Mouse (Mus musculus): ENCODE measurements around the gene 6430571L13Rik.
"Not testable (repeated sequence)": the region's sequence is repeated elsewhere in the genome, so short reads cannot be mapped to it uniquely, and the experiment has no call there.

The 6430571L13Rik gene

DNA sequence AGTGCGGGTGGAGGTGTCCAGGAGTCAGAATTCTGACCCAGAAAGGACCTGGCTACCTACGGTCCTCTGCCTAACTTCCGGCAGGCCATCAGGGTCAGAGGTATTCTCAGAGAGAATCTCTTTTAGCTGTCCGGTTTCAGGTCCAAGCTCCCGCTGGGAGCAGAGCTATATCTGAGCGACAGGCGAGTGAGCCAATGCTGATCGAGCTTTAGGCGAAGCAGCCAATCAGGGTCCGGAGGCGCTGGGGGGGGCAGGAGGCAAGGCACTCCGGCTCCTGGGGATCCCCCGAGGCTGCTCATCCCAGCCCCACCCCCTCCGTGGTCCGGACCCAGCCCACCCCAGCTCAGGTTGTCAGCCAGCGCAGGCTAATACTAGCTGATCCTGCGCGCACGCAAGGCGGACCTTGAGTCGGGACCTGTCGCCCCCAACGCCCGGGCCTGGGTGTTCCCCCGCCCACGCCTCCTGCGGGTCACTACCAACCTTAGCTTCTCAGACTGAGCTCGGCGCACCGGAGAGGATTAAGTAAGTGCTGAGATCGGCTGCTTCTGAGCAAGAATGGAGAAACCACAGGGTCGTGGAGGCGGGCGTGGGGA is at the start of gene 6430571L13Rik:
Gene 6430571L13Rik (plus strand): TSS at position 336 of the 593 bp plus-strand sequence.
- DNase-seq (ENCODE audit: low spot score in 2 of 2), result peak; percentile 87 to 92

DNA sequence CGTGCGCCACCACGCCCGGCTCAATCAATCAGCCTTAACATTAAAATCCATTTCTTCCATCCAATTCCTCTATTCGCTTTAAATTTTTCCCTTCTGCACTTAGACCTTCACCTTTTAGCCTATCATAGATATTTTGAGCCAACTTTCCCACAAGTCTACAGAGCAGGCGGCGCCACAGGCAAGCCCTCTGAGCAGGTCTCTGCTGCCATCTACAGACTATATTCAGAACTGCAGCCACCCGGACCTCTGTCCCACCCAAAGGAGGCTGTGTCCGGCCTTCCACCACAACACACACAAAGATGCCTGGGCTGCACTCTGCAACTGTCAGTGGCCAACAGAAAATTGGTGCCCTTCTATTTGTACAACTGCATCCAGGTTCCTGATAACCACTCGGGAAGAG is 49.5 kb upstream of the 6430571L13Rik start:
- DNase-seq (ENCODE audit: low spot score in 2 of 2), result peak; percentile 80 to 82

DNA sequence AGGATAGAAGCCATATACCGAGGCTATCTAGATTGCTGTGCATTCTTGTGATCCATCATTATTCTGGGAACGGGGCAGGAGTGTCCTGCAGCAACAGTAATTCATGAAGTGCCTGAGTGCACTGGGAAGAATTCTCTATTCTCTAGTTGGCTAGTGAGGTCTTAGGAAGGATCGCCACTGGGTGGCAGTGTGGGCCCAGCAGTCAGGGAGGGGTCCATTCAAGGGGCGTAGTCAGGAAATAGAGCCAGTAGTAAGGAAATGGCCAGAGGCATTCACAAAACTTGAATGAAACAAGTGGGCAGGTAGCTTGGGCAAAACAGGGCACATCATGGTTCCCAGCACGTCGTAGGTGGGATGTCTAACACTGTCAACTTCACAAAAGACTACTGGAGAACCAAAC is 46.2 kb upstream of the 6430571L13Rik start:
- DNase-seq (ENCODE audit: low spot score in 2 of 2), result peak; percentile 75 to 85

- DNase-seq (ENCODE audit: low spot score in 2 of 2), result no peak
Observed at GRCm38 (mm10) chr9:107295616-107296015, 44.8 kb upstream of the 6430571L13Rik start.

DNA sequence AAGGTAGTCTGAATTCAATTTTAAA is 44.6 kb upstream of the 6430571L13Rik start, which contains the start of gene Cish:
Gene Cish (plus strand): TSS at position 11 of the 25 bp plus-strand sequence.
- DNase-seq (ENCODE audit: low spot score in 2 of 2), result no peak

- DNase-seq (ENCODE audit: low spot score in 2 of 2), result no peak
Observed at GRCm38 (mm10) chr9:107296041-107296440, 44.4 kb upstream of the 6430571L13Rik start.

- peak; percentile 95 to 96 for DNase-seq (ENCODE audit: low spot score in 2 of 2)
Observed at GRCm38 (mm10) chr9:107296501-107296965, 43.9 kb upstream of the 6430571L13Rik start.

DNA sequence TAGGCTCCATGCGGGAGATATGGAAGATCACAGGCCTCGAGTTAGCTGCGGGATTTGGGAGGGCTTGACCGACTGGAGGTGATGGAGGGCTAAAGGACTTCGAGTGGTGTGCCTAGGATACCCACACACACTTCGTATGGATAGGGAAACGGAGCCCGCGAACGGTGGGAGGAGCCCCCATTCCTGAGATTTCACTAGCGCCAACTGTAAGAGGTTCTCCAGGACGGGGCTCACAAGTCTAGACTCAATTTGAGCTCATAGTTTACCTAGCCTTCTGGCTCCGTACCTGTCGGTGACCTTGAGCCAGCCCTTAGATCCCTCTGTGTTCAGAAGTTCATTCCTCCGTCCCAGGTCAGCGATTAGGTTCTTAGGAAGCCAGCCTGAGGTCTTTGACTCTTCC is 43.3 kb upstream of the 6430571L13Rik start:
- DNase-seq (ENCODE audit: low spot score in 2 of 2), result peak in 1 of 2 experiments; percentile 32

DNA sequence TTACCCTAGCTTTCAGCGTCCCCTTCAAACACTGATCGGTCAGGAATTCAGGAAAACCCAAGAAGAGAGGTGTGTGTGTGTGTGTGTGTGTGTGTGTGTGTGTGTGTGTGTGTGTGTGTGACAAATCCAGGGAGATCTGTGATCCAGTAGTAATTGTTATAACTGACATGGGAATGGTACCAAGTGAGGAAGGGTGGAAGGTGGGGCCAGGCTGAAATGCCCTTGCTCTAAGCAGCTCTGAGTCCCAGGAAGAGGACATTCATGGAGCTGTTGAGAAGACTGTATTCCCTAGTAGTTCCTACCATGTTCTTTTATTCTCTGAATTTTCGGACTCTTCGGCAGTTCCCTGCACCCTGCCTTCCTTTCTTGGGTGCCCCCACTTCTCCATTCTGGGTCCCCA is 42.7 kb upstream of the 6430571L13Rik start:
- DNase-seq (ENCODE audit: low spot score in 2 of 2), result no peak

DNA sequence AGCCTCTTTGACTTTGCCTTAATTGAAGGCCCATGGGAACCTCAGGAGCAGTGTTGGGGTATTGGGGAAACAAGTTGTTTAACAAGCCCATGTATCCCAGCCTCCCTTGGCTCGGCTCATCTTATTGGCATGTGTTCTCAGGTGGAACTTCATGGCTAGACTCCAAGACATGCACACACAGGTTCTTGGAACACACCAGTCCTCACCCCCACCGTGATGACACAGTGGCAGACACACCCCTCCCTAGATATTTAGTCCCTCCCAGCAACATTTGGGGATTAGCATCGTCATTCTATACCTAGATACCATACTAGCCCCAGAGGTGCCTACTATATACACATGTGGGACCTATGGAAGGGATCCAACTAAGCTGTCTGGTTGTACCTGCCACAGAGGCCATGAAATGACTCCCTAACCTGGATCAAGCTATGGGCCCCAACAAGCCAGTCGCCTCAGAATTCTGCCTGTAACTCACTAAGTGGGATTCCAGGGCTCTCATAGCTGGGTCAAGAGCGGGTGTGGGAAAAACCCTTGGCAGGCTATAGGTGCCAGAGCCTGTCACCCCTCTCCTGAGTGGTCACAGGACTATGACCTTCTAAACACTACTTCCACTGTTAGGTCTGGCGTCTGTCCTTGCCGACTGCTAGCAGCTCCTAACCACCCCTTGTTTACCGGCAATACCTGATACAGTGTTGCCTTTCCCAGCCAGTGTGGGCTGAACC is 42.2 kb upstream of the 6430571L13Rik start:
- DNase-seq (ENCODE audit: low spot score in 2 of 2), result no peak

DNA sequence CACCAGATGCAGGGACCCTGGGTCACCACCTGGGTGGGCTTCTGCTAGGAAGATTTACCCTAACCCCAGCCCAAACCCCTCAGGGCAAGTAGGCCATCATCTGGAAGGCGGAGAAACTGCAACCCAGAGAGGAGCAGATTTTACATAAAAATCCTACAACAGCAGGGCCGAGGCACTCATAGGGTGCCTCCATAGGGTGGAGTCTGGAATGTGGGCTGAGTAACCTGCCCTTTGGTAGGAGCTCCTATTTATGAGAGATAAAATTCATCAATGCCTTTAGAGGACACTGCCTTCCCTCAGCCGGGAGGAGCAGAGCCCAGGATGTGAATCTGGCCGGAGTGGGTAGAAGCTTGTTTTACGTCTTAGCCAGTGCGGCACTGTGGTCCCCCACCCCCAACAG is 41.5 kb upstream of the 6430571L13Rik start:
- DNase-seq (ENCODE audit: low spot score in 2 of 2), result no peak

- no peak for DNase-seq (ENCODE audit: low spot score in 2 of 2)
Observed at GRCm38 (mm10) chr9:107299783-107300182, 40.6 kb upstream of the 6430571L13Rik start.

- DNase-seq (ENCODE audit: low spot score in 2 of 2), result no peak
Observed at GRCm38 (mm10) chr9:107300224-107300973, 40.0 kb upstream of the 6430571L13Rik start.

DNA sequence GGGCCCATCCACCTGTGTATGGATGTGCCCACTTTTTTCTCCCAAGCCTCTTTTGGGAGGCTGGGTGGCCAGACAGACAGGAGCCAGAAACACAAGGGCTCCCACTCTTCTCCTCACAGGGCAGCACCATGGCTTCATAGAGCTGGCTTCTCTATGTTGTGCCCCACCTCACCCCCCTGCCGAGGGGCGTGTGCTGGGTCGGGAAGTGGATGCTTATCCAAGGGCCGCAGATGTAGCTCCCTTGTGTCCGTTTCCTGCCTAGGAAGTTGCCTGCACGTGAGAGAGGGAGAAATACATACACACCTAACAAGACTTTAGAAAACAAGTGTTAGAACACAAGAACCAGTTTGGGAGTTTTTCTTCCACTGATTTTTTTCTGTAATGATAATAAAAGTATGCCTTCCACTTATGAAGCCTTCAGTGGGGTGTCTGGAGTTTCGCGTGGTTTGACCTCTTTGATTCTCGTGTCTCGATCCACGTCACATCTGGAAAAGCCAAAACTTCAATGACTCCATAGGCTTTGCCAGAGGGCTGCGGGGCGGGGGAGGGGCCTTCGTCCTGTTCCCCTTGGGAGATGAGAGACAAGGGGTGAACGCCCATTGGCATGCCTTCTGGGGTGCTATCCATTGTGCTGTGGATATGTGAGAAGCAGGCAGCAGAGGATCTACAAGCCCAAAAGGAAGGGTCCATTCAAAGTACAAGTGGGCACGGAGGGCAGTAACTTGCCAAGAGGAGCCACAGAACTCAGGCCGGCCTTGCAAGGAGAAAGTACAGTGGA is 38.7 kb upstream of the 6430571L13Rik start:
- DNase-seq (ENCODE audit: low spot score in 2 of 2), result no peak

- no peak for DNase-seq (ENCODE audit: low spot score in 2 of 2)
Observed at GRCm38 (mm10) chr9:107302592-107302991, 37.8 kb upstream of the 6430571L13Rik start.

DNA sequence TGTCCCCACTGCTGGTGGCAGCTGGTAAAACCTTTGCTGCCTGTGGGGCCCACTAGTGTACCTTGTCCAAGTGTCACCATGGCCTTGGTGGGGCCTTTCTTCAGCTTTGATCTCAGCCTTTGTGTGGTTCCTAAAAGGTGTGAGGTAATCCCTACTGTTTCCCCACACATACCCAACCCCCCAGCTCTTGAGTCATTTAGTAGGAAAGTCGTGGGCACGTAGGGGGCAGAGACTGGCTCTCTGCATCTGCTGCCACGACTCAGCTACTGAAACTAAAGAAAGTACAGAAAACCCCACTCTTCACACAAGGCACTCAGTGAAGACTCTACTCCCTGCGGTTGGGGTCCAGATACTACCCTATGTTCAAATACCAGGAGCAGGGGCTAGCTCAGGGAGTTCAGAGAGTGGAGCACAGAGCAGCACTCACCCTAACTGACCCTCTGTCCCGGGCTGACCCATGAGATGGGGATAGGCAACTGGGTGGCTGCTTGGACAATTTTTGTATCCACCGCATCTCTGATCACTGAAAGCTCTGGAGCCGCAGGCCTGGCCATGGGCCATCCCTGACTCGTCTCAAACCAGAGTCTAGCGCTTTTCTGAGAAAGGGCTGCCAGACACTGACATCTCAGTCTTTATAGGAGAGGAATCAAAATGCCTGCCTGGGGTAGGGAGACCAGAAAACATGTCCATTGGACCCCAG is 37.1 kb upstream of the 6430571L13Rik start:
- no peak for DNase-seq (ENCODE audit: low spot score in 2 of 2)

- DNase-seq (ENCODE audit: low spot score in 2 of 2), result no peak
Observed at GRCm38 (mm10) chr9:107303900-107304299, 36.5 kb upstream of the 6430571L13Rik start.

DNA sequence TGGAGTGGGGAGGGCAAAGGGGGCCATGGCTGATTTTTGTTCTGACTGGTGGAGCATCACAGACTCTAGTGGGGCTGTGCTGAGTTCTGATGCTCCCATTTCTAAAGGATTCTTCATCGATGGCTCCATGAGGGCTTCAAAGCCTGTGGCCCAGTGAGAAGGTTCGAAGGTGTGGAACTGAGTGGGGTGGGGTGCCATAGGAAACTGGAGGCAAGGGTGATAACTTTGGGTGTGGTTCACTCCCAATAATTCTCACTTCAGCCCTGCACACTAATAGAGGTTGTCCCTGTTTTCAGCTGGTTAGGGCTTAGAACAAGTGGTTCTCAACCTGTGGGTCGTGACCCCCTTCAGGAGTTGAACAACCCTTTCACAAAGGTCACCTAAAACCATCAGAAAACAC is 36.0 kb upstream of the 6430571L13Rik start:
- no peak for DNase-seq (ENCODE audit: low spot score in 2 of 2)

- DNase-seq (ENCODE audit: low spot score in 2 of 2), result no peak
Observed at GRCm38 (mm10) chr9:107305012-107305411, 35.4 kb upstream of the 6430571L13Rik start.

- DNase-seq (ENCODE audit: low spot score in 2 of 2), result peak; percentile 50 to 60
Observed at GRCm38 (mm10) chr9:107305601-107306542, 34.5 kb upstream of the 6430571L13Rik start.

DNA sequence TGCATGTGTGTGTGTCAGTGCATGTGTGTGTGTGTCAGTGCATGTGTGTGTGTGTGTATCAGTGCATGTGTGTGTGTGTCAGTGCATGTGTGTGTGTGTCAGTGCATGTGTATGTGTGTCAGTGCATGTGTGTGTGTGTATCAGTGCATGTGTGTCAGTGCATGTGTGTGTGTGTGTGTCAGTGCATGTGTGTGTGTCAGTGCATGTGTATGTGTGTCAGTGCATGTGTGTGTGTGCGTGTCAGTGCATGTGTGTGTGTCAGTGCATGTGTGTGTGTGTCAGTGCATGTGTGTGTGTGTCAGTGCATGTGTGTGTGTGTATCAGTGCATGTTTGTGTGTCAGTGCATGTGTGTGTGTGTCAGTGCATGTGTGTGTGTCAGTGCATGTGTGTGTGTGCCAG is 33.7 kb upstream of the 6430571L13Rik start:
- not testable (repeated sequence) for DNase-seq (ENCODE audit: low spot score in 2 of 2)

Measured in urinary bladder, postnatal 36 days (tissue).